Mouse (Mus musculus) neural tube, embryonic 12.5 days (tissue): ENCODE results near the gene Frs2. TPM values are rescaled to one million over a fixed set of nuclear protein-coding genes. Genes with fewer than 3 reads are reported as not detected.
"Not testable (repeated sequence)": the region's sequence is repeated elsewhere in the genome, so short reads cannot be mapped to it uniquely, and the experiment has no call there.

Source experiments
- ATAC-seq: fragments of 200-750 bp; cut with Nextera tagmentation; 2 replicates; pipeline ENCODE4 v1.8.0; 2017; ENCODE audit warnings: low read depth, mild to moderate bottlenecking, moderate TSS enrichment, moderate library complexity; ENCODE audit not compliant: low FRiP score
- H3K27ac ChIP-seq: fragments of 300-500 bp; sonication (generic); 2 replicates; pipeline ENCODE4 v1.5.1; 2016
- H3K27me3 ChIP-seq: fragments of 300-500 bp; sonication (generic); replicated peaks from 2 replicates; pipeline ENCODE4 v1.6.1; 2016; ENCODE audit warnings: mild to moderate bottlenecking
- H3K36me3 ChIP-seq: fragments of 300-500 bp; sonication (generic); 2 replicates; pipeline ENCODE4 v1.6.1; 2016; ENCODE audit warnings: mild to moderate bottlenecking
- H3K4me1 ChIP-seq: fragments of 300-500 bp; sonication (generic); 2 replicates; pipeline ENCODE4 v1.6.1; 2016
- H3K4me2 ChIP-seq: fragments of 300-500 bp; sonication (generic); replicated peaks from 2 replicates; pipeline ENCODE4 v1.6.1; 2016; ENCODE audit warnings: mild to moderate bottlenecking
- H3K4me3 ChIP-seq: fragments of 300-500 bp; sonication (generic); 2 replicates; pipeline ENCODE4 v1.5.1; 2016
- H3K9ac ChIP-seq: fragments of 300-500 bp; sonication (generic); 2 replicates; pipeline ENCODE4 v1.6.1; 2016; ENCODE audit warnings: mild to moderate bottlenecking
- H3K9me3 ChIP-seq: fragments of 300-500 bp; sonication (generic); 2 replicates; pipeline ENCODE4 v1.6.1; 2016; ENCODE audit warnings: mild to moderate bottlenecking
- WGBS: fragments of 180-500 bp; shearing (Covaris S2); methylation state at CpG from one replicate; pipeline ENCODE4 v1.1.7; 2016; 5-methylcytosine and 5-hydroxymethylcytosine counted together
- polyA plus RNA-seq: library from polyadenylated mRNA; unstranded; fragments of >200 nt; fragmentation: Nextera tagmentation; extraction: Ambion mirVana; gene quantifications from 2 replicates; pipeline ENCODE4 v1.2.1, GENCODE M21; 2016

Frs2 gene
- polyA plus RNA-seq, 1 experiment from 2014 or later: 26.3 TPM

DNA sequence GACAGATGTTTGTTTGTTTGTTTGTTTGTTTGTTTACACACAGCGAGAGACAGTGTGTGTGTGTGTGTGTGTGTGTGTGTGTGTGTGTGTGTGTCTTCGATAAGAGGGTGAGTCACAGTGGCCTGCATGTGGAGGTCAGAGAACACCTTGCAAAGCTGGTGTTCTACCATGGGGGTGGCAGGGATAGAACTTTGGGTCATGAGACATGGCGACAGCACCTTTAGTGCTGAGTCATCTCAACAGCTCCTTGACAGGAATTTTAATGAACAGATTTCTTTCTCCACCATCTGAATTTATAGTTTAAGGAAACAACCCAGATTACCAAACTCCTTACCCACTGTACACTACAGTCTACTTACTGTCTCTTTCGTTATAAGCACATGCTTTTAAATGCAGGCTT lies 4.3 kb downstream of the Frs2 start:
- 90% methylated on average over 4 of the region's 4 CpGs for WGBS
- peaks cover 6% of the 10 kb centered on the region for H3K4me1 ChIP-seq
- H3K27me3 ChIP-seq: no peaks in the 10 kb centered on the region
- H3K9me3 ChIP-seq: no peaks in the 10 kb centered on the region
- ATAC-seq: no peak
- H3K27ac ChIP-seq: no peak overlapping the region
- H3K36me3 ChIP-seq: no peaks in the 10 kb centered on the region
- no peak overlapping the region for H3K4me2 ChIP-seq
- H3K4me3 ChIP-seq: no peak overlapping the region
- H3K9ac ChIP-seq: no peak overlapping the region

DNA sequence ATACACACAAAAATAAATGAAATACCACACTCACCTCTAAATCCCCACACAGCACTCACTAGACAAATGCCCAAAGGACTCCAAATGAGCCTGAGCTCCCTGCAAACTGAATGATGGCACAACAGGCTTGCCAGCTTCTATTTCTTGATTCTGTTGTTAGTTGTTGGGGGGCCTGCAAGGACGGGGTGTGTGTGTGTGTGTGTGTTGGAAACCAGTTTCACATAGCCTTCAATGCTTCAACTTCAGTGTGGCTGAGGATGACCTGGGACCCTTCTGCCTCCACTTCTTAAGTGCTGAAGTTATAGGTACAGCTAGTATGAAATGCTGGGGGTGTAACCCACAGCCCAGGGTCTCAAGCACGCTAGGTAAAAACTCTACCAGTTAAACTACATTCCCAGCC lies 5.0 kb downstream of the Frs2 start:
- no peak for ATAC-seq
- H3K9me3 ChIP-seq: no peaks in the 10 kb centered on the region
- no peaks in the 10 kb centered on the region for H3K36me3 ChIP-seq
- no peaks in the 10 kb centered on the region for H3K27me3 ChIP-seq
- 84% methylated on average over 2 of the region's 2 CpGs for WGBS
- no peak overlapping the region for H3K4me3 ChIP-seq
- peaks cover 6% of the 10 kb centered on the region for H3K4me1 ChIP-seq
- no peak overlapping the region for H3K9ac ChIP-seq
- no peak overlapping the region for H3K27ac ChIP-seq
- no peak overlapping the region for H3K4me2 ChIP-seq

DNA sequence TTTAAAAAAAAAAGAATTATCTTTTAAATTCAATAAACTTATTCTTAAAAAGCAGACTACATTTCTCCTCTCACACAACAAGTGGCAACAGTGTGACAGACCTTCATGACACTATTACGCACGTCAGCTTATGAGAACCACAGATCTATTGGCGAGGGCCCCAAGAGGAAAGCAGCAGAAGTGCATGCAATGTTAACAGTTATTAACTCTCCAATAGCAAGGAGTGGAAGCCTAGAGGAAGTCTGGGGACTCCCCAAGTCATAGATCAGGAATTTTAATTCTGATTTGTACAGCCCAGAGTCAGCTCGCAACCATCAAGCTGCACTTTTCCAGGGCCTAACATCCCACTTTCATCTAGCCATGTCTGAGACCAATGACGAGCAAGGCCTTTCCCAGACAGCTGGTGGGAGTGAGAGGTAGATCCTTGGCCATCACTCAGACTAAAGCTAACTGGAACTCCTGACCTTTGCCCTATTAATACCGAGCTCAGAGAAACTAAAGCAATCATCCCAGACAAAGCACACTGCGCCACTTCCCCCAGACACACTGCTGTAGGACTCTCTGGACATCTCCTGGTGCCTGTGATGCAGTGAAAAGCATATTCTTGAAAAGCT lies 6.3 kb downstream of the Frs2 start:
- no peak overlapping the region for H3K27ac ChIP-seq
- whole genome bisulfite sequencing: 69% methylated on average over 7 of the region's 7 CpGs
- H3K36me3 ChIP-seq: no peaks in the 10 kb centered on the region
- H3K9me3 ChIP-seq: no peaks in the 10 kb centered on the region
- H3K4me3 ChIP-seq: no peak overlapping the region
- H3K9ac ChIP-seq: no peak overlapping the region
- H3K4me2 ChIP-seq: no peak overlapping the region
- H3K4me1 ChIP-seq: peaks cover 5% of the 10 kb centered on the region
- ATAC-seq: no peak
- H3K27me3 ChIP-seq: no peaks in the 10 kb centered on the region

DNA sequence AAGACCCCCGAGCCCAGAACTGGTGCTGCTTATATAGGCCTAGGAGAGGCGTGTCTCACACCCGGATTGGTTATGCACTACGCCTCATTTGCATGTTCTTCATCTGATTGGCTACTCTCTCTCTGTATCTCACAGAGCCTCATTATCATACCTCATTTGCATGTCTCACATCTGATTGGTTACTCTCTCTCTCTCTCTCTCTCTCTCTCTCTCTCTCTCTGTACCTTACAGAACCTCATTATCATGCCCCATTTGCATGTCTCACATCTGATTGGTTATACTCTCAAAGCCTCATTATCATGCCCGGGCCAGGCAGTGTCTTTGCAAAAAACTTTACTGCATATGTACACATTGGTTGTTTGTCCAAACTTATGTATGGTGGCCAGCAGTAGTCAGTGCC lies 16.8 kb downstream of the Frs2 start:
- not testable (repeated sequence) for H3K4me2 ChIP-seq, H3K9me3 ChIP-seq, H3K27me3 ChIP-seq, H3K27ac ChIP-seq, ATAC-seq, H3K36me3 ChIP-seq, H3K9ac ChIP-seq, H3K4me3 ChIP-seq, H3K4me1 ChIP-seq
- WGBS: 89% methylated on average over 5 of the region's 5 CpGs

DNA sequence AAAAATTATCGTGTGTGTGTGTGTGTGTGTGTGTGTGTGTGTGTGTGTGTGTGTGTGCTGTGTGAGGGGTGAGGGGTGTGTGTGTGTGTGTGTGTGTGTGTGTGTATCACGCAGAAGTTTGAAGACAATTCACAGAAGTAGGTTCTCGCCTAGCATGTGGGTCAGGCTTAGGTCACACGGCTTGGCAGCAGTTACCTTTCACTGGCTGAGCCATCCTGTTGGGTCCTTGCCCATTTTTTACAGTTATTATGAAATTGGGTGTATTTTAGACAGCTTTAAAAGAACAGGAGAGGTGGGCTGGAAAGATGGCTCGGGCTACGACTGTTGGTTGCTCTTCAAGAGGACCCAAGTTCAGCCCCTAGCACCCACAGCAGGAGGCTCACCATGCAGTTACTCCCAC lies 18.3 kb downstream of the Frs2 start:
- Histone ChIP-seq H3K4me3 (no peak overlapping the region), H3K27me3 (no peaks in the 10 kb centered on the region), H3K27ac (no peak overlapping the region), H3K36me3 (peaks cover 3% of the 10 kb centered on the region; the same call in 1 of the 2 replicates), H3K4me1 (peaks cover 11% of the 10 kb centered on the region), H3K4me2 (no peak overlapping the region), H3K9me3 (no peaks in the 10 kb centered on the region), H3K9ac (no peak overlapping the region)
- ATAC-seq: no peak
- WGBS: 97% methylated on average over 6 of the region's 6 CpGs

DNA sequence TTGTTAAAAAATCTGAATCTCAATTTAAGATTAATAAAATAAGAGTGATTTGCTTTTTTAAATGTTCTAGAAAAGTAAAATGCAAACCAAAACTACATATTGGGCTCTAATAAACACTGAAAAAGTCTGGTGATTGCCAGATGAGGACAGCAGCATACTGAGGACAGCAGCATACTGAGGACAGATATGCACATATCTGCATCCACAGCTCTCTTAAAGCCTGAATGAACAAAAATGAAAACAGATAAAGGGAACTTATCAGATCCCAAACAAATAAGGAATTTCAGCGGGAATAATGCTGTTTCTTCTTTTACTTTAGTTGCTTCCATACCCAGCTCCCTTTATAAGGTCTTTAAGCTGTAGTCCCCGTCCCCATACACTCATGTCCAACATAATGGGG lies 19.6 kb downstream of the Frs2 start:
- ATAC-seq: no peak
- no peaks in the 10 kb centered on the region for H3K27me3 ChIP-seq
- peaks cover 11% of the 10 kb centered on the region for H3K4me1 ChIP-seq
- no peak overlapping the region for H3K27ac ChIP-seq
- no peak overlapping the region for H3K9ac ChIP-seq
- no peak overlapping the region for H3K4me3 ChIP-seq
- WGBS: 91% methylated on average over 2 of the region's 2 CpGs
- no peaks in the 10 kb centered on the region for H3K9me3 ChIP-seq
- no peak overlapping the region for H3K4me2 ChIP-seq
- peaks cover 3% of the 10 kb centered on the region; the same call in 1 of the 2 replicates for H3K36me3 ChIP-seq

DNA sequence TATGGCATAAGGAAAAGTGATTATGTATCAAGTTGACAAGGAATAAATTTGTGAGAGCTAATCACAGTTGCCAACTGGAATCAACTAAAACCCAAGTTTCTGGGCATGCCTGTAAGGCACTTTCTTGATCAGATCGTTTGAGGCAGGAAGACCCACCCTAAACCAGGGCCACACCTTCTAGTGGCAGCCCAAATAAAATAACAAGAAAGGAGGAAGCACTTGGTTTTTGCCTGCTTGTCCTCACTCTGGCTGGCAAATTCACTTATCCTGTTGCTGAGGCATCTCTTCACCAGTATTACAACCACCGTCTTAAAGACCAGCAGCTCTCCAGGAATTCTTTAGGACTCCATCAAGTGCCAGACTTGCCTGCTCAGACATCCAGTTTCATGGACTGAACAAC lies 20.9 kb downstream of the Frs2 start:
- no peak for ATAC-seq
- no peak overlapping the region for H3K4me3 ChIP-seq
- H3K9ac ChIP-seq: no peak overlapping the region
- H3K4me2 ChIP-seq: no peak overlapping the region
- H3K36me3 ChIP-seq: peaks cover 3% of the 10 kb centered on the region; the same call in 1 of the 2 replicates
- 79% methylated on average over 2 of the region's 2 CpGs for WGBS
- no peaks in the 10 kb centered on the region for H3K27me3 ChIP-seq
- no peak overlapping the region for H3K27ac ChIP-seq
- no peaks in the 10 kb centered on the region for H3K9me3 ChIP-seq
- peaks cover 11% of the 10 kb centered on the region for H3K4me1 ChIP-seq

DNA sequence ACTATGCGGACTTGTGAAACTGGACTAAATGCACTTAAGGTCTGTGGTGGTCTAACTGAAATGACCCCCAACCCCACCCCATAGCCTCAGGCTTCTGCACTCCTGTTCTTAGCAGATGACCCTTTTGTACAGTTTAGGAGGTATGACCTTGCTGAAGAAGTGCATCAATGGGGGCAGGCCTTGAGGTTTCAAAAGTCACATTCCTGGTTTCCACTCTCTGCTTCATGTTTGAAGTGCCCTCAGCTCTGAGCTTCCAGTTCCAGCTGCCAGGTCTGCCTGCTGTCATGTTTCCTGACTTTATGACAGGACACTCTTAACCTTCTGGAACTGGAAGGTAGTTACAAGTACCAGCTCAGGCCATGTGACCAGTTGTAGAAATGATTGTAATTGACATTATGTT lies 21.6 kb downstream of the Frs2 start:
- no peak for ATAC-seq
- Histone ChIP-seq H3K4me2 (no peak overlapping the region), H3K36me3 (no peaks in the 10 kb centered on the region), H3K9me3 (no peaks in the 10 kb centered on the region), H3K4me3 (no peak overlapping the region), H3K9ac (no peak overlapping the region), H3K27ac (no peak overlapping the region), H3K4me1 (peaks cover 11% of the 10 kb centered on the region), H3K27me3 (no peaks in the 10 kb centered on the region)
- 98% methylated on average over 1 of the region's 1 CpGs for WGBS

DNA sequence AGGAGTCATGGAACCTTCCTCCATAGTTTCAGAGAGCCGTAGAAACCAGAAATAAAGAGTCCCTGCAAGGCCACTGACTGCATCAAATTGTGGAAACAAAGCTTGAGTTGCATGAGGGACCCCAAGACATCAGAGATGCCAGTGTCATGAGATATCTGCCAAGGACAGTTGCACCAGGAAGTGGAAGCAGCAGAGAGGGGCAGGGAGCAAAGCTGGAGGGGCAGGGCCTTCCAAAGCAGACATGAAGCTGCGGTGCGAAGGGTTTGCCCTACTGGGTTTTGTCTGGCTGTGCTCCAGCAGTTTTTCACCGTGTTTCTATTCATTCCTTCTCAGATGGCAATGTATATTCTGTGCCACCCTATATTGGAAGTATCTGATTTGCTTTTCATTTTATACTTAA lies 22.1 kb downstream of the Frs2 start:
- H3K4me2 ChIP-seq: no peak overlapping the region
- no peaks in the 10 kb centered on the region for H3K36me3 ChIP-seq
- H3K9me3 ChIP-seq: no peaks in the 10 kb centered on the region
- WGBS: 62% methylated on average over 4 of the region's 4 CpGs
- H3K27ac ChIP-seq: no peak overlapping the region
- H3K4me1 ChIP-seq: peaks cover 11% of the 10 kb centered on the region
- no peak overlapping the region for H3K4me3 ChIP-seq
- no peaks in the 10 kb centered on the region for H3K27me3 ChIP-seq
- no peak overlapping the region for H3K9ac ChIP-seq
- ATAC-seq: no peak

DNA sequence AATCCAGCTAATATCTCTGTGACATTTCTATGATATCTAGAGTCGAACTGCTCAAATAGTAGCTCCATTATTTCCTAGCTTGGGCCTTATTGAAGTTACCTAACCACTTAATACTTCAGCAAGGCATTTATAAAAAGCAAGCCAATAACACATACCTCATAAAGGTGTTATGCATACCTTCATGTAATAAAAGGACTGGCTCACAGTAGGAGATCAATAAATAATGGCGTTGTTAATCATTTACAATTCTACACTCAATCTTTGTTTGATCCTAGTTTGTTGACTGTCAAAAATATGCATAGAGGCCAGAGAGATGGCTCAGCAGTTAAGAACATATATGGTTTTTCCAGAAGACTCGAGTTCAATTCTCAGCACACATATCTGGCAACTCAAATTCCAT lies 26.9 kb downstream of the Frs2 start:
- no peak for ATAC-seq
- Histone ChIP-seq H3K27ac (no peak overlapping the region), H3K9ac (no peak overlapping the region), H3K36me3 (no peaks in the 10 kb centered on the region), H3K4me2 (no peak overlapping the region), H3K4me3 (no peak overlapping the region), H3K4me1 (peaks cover 11% of the 10 kb centered on the region), H3K9me3 (no peaks in the 10 kb centered on the region), H3K27me3 (no peaks in the 10 kb centered on the region)
- 86% methylated on average over 3 of the region's 3 CpGs for WGBS

DNA sequence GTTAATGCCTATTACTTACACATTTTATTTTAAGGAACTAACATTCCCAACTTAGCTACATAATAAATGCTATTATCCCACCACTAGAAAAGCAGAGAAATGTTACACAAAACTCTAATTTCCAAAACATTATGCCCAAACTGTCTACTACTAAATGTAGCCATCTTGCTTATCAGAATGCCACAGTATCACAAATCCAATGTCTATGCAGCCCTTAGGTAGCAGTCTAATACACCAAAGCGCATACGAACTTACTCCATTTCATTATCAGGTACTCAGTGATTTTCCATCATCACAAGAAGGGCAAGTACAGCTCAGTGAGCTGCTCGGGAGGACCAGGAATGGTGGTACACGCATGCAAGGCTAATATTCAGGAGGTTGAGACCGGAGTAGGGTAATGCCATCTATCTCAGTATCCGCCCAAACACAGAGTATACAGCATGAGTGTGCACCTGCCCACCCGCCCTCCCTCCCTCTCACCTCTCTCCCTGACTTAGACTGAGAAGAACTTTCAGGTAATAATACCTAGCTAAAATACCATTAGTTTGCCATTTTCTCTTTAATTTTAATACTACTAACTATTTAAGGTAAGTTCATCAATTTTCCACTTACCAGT lies 28.2 kb downstream of the Frs2 start:
- H3K4me1 ChIP-seq: peaks cover 6% of the 10 kb centered on the region; the same call in 1 of the 2 replicates
- no peak overlapping the region for H3K4me3 ChIP-seq
- no peaks in the 10 kb centered on the region for H3K36me3 ChIP-seq
- no peaks in the 10 kb centered on the region for H3K9me3 ChIP-seq
- no peak overlapping the region for H3K9ac ChIP-seq
- H3K27ac ChIP-seq: no peak overlapping the region
- WGBS: 91% methylated on average over 7 of the region's 7 CpGs
- no peak overlapping the region for H3K4me2 ChIP-seq
- no peak for ATAC-seq
- no peaks in the 10 kb centered on the region for H3K27me3 ChIP-seq

DNA sequence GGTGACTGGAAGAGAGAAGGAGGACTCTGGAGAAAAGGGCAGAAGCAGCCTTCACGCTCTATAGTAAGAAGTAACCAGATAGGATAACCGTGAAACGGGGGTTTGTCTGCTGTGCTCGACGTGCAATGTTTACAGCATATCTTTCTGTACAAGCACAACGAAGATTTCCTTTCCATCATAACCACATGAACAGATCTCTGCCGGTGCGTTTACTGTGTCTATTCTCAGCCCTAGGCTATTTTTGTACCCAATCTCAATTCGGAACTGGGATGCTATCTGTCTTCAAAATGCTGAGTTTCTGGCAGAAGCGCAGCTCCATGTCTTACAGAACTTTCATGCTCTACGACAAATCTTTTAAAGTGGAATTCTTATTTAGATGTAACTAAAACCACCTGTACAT lies 28.8 kb downstream of the Frs2 start:
- Histone ChIP-seq H3K27ac (no peak overlapping the region), H3K4me1 (peaks cover 6% of the 10 kb centered on the region; the same call in 1 of the 2 replicates)
- 87% methylated on average over 11 of the region's 11 CpGs for WGBS

DNA sequence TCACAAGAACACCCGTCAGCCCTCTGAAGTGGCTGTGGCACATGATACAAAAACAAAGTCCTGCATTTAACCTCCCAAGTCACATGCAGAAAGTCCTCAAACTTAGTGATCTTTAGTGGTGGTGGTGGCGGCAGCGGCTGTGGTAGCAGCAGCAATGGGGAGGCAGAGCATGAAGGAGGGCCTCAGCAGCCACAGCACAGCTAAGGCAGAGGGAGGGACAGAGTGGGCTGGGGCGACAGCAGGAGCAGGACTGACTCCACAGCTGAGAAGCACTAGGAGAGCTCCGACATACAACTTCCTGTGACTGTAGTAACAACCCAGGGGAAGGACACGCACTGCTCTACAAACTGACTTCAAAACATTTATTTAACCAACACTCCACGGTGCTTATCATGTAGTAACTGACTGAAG lies 29.9 kb downstream of the Frs2 start:
- H3K9me3 ChIP-seq: no peaks in the 10 kb centered on the region
- H3K4me3 ChIP-seq: no peak overlapping the region
- 77% methylated on average over 7 of the region's 7 CpGs for WGBS
- no peaks in the 10 kb centered on the region for H3K27me3 ChIP-seq
- peaks cover 6% of the 10 kb centered on the region; the same call in 1 of the 2 replicates for H3K4me1 ChIP-seq
- no peak overlapping the region for H3K27ac ChIP-seq
- no peak overlapping the region for H3K4me2 ChIP-seq
- H3K9ac ChIP-seq: no peak overlapping the region
- no peaks in the 10 kb centered on the region for H3K36me3 ChIP-seq
- ATAC-seq: no peak

More for the DNA sequence above, 28.8 kb downstream of the Frs2 start:
- no peaks in the 10 kb centered on the region for H3K27me3 ChIP-seq
- ATAC-seq: no peak
- H3K36me3 ChIP-seq: no peaks in the 10 kb centered on the region
- H3K4me2 ChIP-seq: no peak overlapping the region
- H3K4me3 ChIP-seq: no peak overlapping the region
- H3K9ac ChIP-seq: no peak overlapping the region
- H3K9me3 ChIP-seq: no peaks in the 10 kb centered on the region
